Comparison of ENCODE assay signal across 8 mouse cellular contexts in genomic region chr13:12460443-12460842, GRCm38 (mm10). TPM values are rescaled to one million over a fixed set of nuclear protein-coding genes. Genes with fewer than 3 reads are reported as not detected.
DNase-seq lines count a peak whose midpoint lies in the region; ATAC-seq lines count a peak whose summit lies in the region.

No protein-coding gene starts in this region.

- H3K27me3 ChIP-seq in hindbrain, embryonic 15.5 days: no peaks in the 10 kb centered on the region

- peak overlapping the region; percentile 82 for H3K4me2 ChIP-seq in hindbrain, embryonic 15.5 days

- H3K9me3 ChIP-seq in hindbrain, embryonic 15.5 days: no peaks in the 10 kb centered on the region

- peaks cover 16% of the 10 kb centered on the region for H3K4me1 ChIP-seq in hindbrain, embryonic 15.5 days (replicated peaks)

- WGBS in hindbrain, embryonic 15.5 days: 9% methylated on average over 8 of the region's 8 CpGs

- peak overlapping the region; percentile 63 for H3K4me3 ChIP-seq in hindbrain, embryonic 15.5 days

- DNase-seq in NIH3T3 (ENCODE audit: low read depth): peak; percentile 87
- DNase-seq in c-Kit-positive CD71-positive TER-119-negative erythroid progenitor cells, embryonic 14.5 days (ENCODE audit: low read depth): peak; percentile 60
- DNase-seq in frontal cortex, adult 2 months (ENCODE audit: extremely low spot score in 1 of 2, low spot score in 1 of 2): peak; percentile 37 to 79
- peak; percentile 34 for DNase-seq in left cerebral cortex, adult 11 months (ENCODE audit: low spot score)
- peak; percentile 77 for DNase-seq in lung, postnatal 25 days (ENCODE audit: low spot score)
- peak; percentile 72 to 75 for DNase-seq in right cerebral cortex, adult 2 months (ENCODE audit: low spot score in 2 of 2)
- DNase-seq in testis, postnatal 10 days (ENCODE audit: low spot score): no peak

- ATAC-seq in hindbrain, embryonic 15.5 days (ENCODE audit: low FRiP score, low read depth): peak; percentile 13; the same call in 1 of the 2 replicates

- peak overlapping the region; percentile 75 for H3K27ac ChIP-seq in hindbrain, embryonic 15.5 days (replicated peaks)

- peaks cover 4% of the 10 kb centered on the region; the same call in 1 of the 2 replicates for H3K36me3 ChIP-seq in hindbrain, embryonic 15.5 days

- H3K9ac ChIP-seq in hindbrain, embryonic 15.5 days: peak overlapping the region; percentile 73

RNA-seq across cellular contexts. Expression of gene Lgals8, which starts 4.3 kb away (rescaled TPM):
- 34.7 and 39.5 TPM in 2 replicates for polyA plus RNA-seq in frontal cortex, adult 2 months (2012; rRNA removed)
- polyA plus RNA-seq in hindbrain, embryonic 15.5 days (2015; fragmentation: Nextera tagmentation; extraction: Ambion mirVana): 20.9 and 23.0 TPM in 2 replicates

RNA-seq across cellular contexts. Expression of gene Edaradd, which starts 59.8 kb away (rescaled TPM):
- polyA plus RNA-seq in frontal cortex, adult 2 months (2012; rRNA removed): 0.53 and 0.58 TPM in 2 replicates
- 1.7 and 1.8 TPM in 2 replicates for polyA plus RNA-seq in hindbrain, embryonic 15.5 days (2015; fragmentation: Nextera tagmentation; extraction: Ambion mirVana)
